In the genomic region with DNA sequence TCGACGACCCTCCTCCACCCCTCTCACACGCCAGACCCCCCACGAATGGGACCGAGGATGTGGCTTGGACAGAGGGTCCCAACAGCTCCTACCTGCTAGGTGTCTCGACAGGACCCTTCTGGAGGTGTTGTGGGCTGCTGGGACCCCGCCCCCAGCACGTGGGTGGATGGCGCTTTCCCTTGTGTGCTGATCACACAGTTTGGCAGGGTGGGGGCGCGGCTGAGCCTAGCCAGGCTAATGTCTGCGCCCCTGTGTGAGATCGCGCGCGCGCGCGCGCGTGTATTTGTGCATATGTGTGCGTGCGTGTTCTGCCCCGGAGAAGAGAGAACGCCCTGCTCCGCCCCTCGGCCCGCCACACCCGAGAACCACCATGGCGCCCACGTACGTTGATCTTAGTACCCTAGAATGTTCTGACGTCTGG, we compare ENCODE assay signal across 9 mouse cellular contexts. TPM values are rescaled to one million over a fixed set of nuclear protein-coding genes. Genes with fewer than 3 reads are reported as not detected.
DNase-seq lines count a peak whose midpoint lies in the region; ATAC-seq and TF ChIP-seq lines count a peak whose summit lies in the region.
"Had no signal": no experiment of that assay in that cellular context is flagged by ENCODE, and none has a peak within 500 bp of the region (broad histone marks: within the 10 kb centered on the region; RNA-seq: fewer than 3 reads in every experiment).

A gene (minus strand): TSS at position 321 of the 421 bp plus-strand sequence.

- WGBS in embryonic facial prominence, embryonic 14.5 days, result 5% methylated on average over 27 of the region's 33 CpGs
- WGBS in intestine, embryonic 15.5 days, result 4% methylated on average over 33 of the region's 33 CpGs
- 6% methylated on average over 33 of the region's 33 CpGs for WGBS in liver, embryonic 13.5 days (ENCODE audit: insufficient replicate concordance)

- no peak within 1 kb of the TSS for H3K27ac ChIP-seq in gastrocnemius, adult 2 months
- H3K27ac ChIP-seq in ES-Bruce4 (ENCODE audit: insufficient read depth, low read length), result no peak within 1 kb of the TSS
- no peak within 1 kb of the TSS for H3K27ac ChIP-seq in embryonic facial prominence, embryonic 14.5 days (replicated peaks; ENCODE audit: low read depth, low read length)
- no peak within 1 kb of the TSS for H3K27ac ChIP-seq in intestine, embryonic 15.5 days
- no peak within 1 kb of the TSS for H3K27ac ChIP-seq in liver, embryonic 13.5 days

- intact Hi-C loops in gastrocnemius, adult 2 months (cut with DNase I), result no loop called here
- intact Hi-C loops in gastrocnemius, postnatal 14 days (cut with DNase I; ENCODE audit: low total_unique reads), result no loop called here

- DNase-seq in gastrocnemius, adult 2 months, result no peak
- no peak for DNase-seq in gastrocnemius, postnatal 14 days
- DNase-seq in embryonic facial prominence, embryonic 14.5 days (ENCODE audit: low spot score), result peak; percentile 44
- DNase-seq in liver, embryonic 13.5 days, result no peak
- peak; percentile 74 to 77 for DNase-seq in right cerebral cortex, postnatal 36 days (ENCODE audit: low spot score in 2 of 2)
- DNase-seq in adipocyte (ENCODE audit: low spot score), result no peak

- TF ChIP-seq POLR2A in ES-Bruce4 (IDR thresholded peaks at IDR 0.05; ENCODE audit: insufficient read depth, low read length), result no peak

- no peak for TF ChIP-seq EP300 in ES-Bruce4 (IDR thresholded peaks at IDR 0.05; ENCODE audit: insufficient read depth, low read depth, low read length)

- H3K9ac ChIP-seq in ES-Bruce4 (ENCODE audit: low read depth, poor library complexity, severe bottlenecking), result no peak within 1 kb of the TSS
- H3K9ac ChIP-seq in embryonic facial prominence, embryonic 14.5 days (ENCODE audit: low read depth, low read length), result peak within 1 kb of the TSS; percentile 53
- H3K9ac ChIP-seq in intestine, embryonic 15.5 days, result peak within 1 kb of the TSS; percentile 37
- no peak within 1 kb of the TSS for H3K9ac ChIP-seq in liver, embryonic 13.5 days

- no peaks in the 10 kb centered on the region for H3K36me3 ChIP-seq in ES-Bruce4 (ENCODE audit: control insufficient read depth, insufficient read depth, low read length, poor library complexity, severe bottlenecking)
- H3K36me3 ChIP-seq in embryonic facial prominence, embryonic 14.5 days (ENCODE audit: control insufficient read depth, insufficient read depth, low read length), result no peaks in the 10 kb centered on the region
- H3K36me3 ChIP-seq in intestine, embryonic 15.5 days, result no peaks in the 10 kb centered on the region
- H3K36me3 ChIP-seq in liver, embryonic 13.5 days, result no peaks in the 10 kb centered on the region

- ATAC-seq in embryonic facial prominence, embryonic 14.5 days (ENCODE audit: low read depth), result peak; percentile 69
- peak; percentile 50 for ATAC-seq in intestine, embryonic 15.5 days
- no peak for ATAC-seq in liver, embryonic 13.5 days (ENCODE audit: low read depth)

- H3K4me2 ChIP-seq in embryonic facial prominence, embryonic 14.5 days (ENCODE audit: low read depth, low read length), result peak within 1 kb of the TSS; percentile 60
- H3K4me2 ChIP-seq in intestine, embryonic 15.5 days (replicated peaks), result peak within 1 kb of the TSS; percentile 76
- H3K4me2 ChIP-seq in liver, embryonic 13.5 days, result peak within 1 kb of the TSS; percentile 49

- no peaks in the 10 kb centered on the region for H3K4me1 ChIP-seq in ES-Bruce4 (ENCODE audit: control insufficient read depth, insufficient read depth, low read length)
- H3K4me1 ChIP-seq in embryonic facial prominence, embryonic 14.5 days (ENCODE audit: control insufficient read depth, insufficient read depth, low read length), result peaks cover 12% of the 10 kb centered on the region; the same call in 1 of the 2 replicates
- peaks cover 9% of the 10 kb centered on the region; the same call in 1 of the 2 replicates for H3K4me1 ChIP-seq in intestine, embryonic 15.5 days (replicated peaks)
- H3K4me1 ChIP-seq in liver, embryonic 13.5 days (replicated peaks), result peaks cover 17% of the 10 kb centered on the region

- H3K4me3 ChIP-seq in gastrocnemius, adult 2 months, result peak within 1 kb of the TSS; percentile 38
- peak within 1 kb of the TSS; percentile 34 for H3K4me3 ChIP-seq in ES-Bruce4 (ENCODE audit: low read depth, low read length)
- peak within 1 kb of the TSS; percentile 31 for H3K4me3 ChIP-seq in embryonic facial prominence, embryonic 14.5 days (ENCODE audit: low read depth, low read length)
- H3K4me3 ChIP-seq in intestine, embryonic 15.5 days (replicated peaks), result peak within 1 kb of the TSS; percentile 31
- peak within 1 kb of the TSS; percentile 14; the same call in 1 of the 2 replicates for H3K4me3 ChIP-seq in liver, embryonic 13.5 days (replicated peaks)

- no peak for TF ChIP-seq CTCF in gastrocnemius, adult 2 months (IDR thresholded peaks at IDR 0.05)
- TF ChIP-seq CTCF in ES-Bruce4 (IDR thresholded peaks at IDR 0.05; ENCODE audit: low read depth, low read length), result peak; percentile 12

- no peaks in the 10 kb centered on the region for H3K27me3 ChIP-seq in ES-Bruce4 (ENCODE audit: control insufficient read depth, insufficient read depth, low read length, poor library complexity, severe bottlenecking)
- H3K27me3 ChIP-seq in embryonic facial prominence, embryonic 14.5 days (replicated peaks; ENCODE audit: control insufficient read depth, insufficient read depth, low read length), result no peaks in the 10 kb centered on the region
- 0 out of 2 replicates have a peak, but pooled peaks cover 5% of the 10 kb centered on the region for H3K27me3 ChIP-seq in intestine, embryonic 15.5 days (replicated peaks)
- H3K27me3 ChIP-seq in liver, embryonic 13.5 days, result peaks cover 40% of the 10 kb centered on the region

- H3K9me3 ChIP-seq in ES-Bruce4 (replicated peaks; ENCODE audit: control insufficient read depth, insufficient read depth, low read length, poor library complexity, severe bottlenecking), result no peaks in the 10 kb centered on the region
- H3K9me3 ChIP-seq in embryonic facial prominence, embryonic 14.5 days (ENCODE audit: control insufficient read depth, low read length), result no peaks in the 10 kb centered on the region
- no peaks in the 10 kb centered on the region for H3K9me3 ChIP-seq in intestine, embryonic 15.5 days
- H3K9me3 ChIP-seq in liver, embryonic 13.5 days (replicated peaks), result no peaks in the 10 kb centered on the region

RNA-seq across cellular contexts. Expression of the gene that starts here (rescaled TPM):
- total RNA-seq in gastrocnemius, adult 2 months (2021), result not detected
- total RNA-seq in gastrocnemius, postnatal 14 days (2021), result under 1 TPM in 1 of 2 experiments, not detected in 1; 0.13 TPM
- polyA plus RNA-seq in ES-Bruce4 (2011; ENCODE audit: insufficient read depth, insufficient read length, low read depth, missing spikeins), result 4.3 and 4.9 TPM in 2 replicates
- 5.8 and 8.1 TPM in 2 replicates for polyA plus RNA-seq in embryonic facial prominence, embryonic 14.5 days (2014; fragmentation: Nextera tagmentation; extraction: Ambion mirVana)
- polyA plus RNA-seq in intestine, embryonic 15.5 days (2015; fragmentation: Nextera tagmentation; extraction: Ambion mirVana), result 7.3 and 7.7 TPM in 2 replicates
- 0.39 and 0.46 TPM in 2 replicates for polyA plus RNA-seq in liver, embryonic 13.5 days (2015; fragmentation: Nextera tagmentation; extraction: Ambion mirVana)
- total RNA-seq: liver, adult 2 months had no signal
- polyA plus RNA-seq: liver, adult 2 months had no signal

Comparison
In these comparisons a context has a peak if more than half of its experiments do, and no peak if none do; other contexts are left out.
1. DNase-seq: peak in embryonic facial prominence, embryonic 14.5 days (single experiment) and right cerebral cortex, postnatal 36 days (2 of 2); none in gastrocnemius, adult 2 months (single experiment), gastrocnemius, postnatal 14 days (single experiment), liver, embryonic 13.5 days (single experiment) and adipocyte (single experiment).
2. H3K9ac ChIP-seq: peak in embryonic facial prominence, embryonic 14.5 days (single experiment) and intestine, embryonic 15.5 days (single experiment); none in ES-Bruce4 (single experiment) and liver, embryonic 13.5 days (single experiment).
3. Peak in every context shown above with its lines, with median percentiles within 50 percentile points of each other: H3K4me3 ChIP-seq and H3K4me2 ChIP-seq.